Mouse (Mus musculus) C2C12 (cell line): Measurements from ENCODE around the gene Ptprk.

ENCODE experiments used
- CEBPB ChIP-seq: IDR thresholded peaks from one replicate; pipeline ENCODE4 v1.6.1; 2011; ENCODE audit warnings: low read depth, mild to moderate bottlenecking, control low read depth, moderate library complexity
- CTCF ChIP-seq: IDR thresholded peaks from one replicate; pipeline ENCODE4 v1.5.1; 2011; ENCODE audit not compliant: control insufficient read depth, insufficient read depth, insufficient read length
- FOSL1 ChIP-seq: IDR thresholded peaks from one replicate; pipeline ENCODE4 v1.8.0; 2011; ENCODE audit warnings: mild to moderate bottlenecking, low read length; ENCODE audit not compliant: poor library complexity, insufficient read depth, severe bottlenecking
- MAX ChIP-seq: IDR thresholded peaks from one replicate; pipeline ENCODE4 v1.6.1; 2011; ENCODE audit warnings: mild to moderate bottlenecking, control low read depth
- MYOD1 ChIP-seq: IDR thresholded peaks from one replicate; pipeline ENCODE4 v1.6.1; 2011; ENCODE audit warnings: low read depth; ENCODE audit not compliant: control insufficient read depth, insufficient read length
- MYOG ChIP-seq: IDR thresholded peaks from one replicate; pipeline ENCODE4 v1.6.1; 2011; ENCODE audit not compliant: control insufficient read depth, insufficient read length; ENCODE audit errors: extremely low read depth
- USF1 ChIP-seq: IDR thresholded peaks from one replicate; pipeline ENCODE4 v1.6.1; 2011; ENCODE audit warnings: low read depth, mild to moderate bottlenecking, control low read depth, moderate library complexity

DNA sequence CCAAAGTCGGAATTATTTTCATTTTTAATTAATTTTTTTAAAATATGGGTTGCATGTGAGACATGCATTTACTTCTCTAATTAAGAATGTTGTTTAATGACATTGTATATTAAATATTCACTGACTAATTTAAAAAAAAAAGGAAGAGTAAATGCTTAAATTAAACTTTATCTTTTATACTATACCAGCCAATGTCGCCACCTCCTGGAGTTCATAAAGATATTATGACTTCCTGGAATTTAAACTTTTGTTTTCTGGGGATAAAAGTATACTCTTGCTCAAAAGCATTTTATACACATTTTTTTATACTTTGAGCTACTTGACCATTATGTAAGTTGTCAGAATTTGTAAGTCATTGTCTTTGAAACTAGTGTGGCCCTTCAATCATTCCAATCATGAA, 477.4 kb downstream of the Ptprk start:
- TF ChIP-seq CTCF (no peak), MAX (no peak), FOSL1 (no peak), USF1 (no peak), MYOG (no peak), CEBPB (no peak), MYOD1 (no peak)
